Mouse (Mus musculus) mature B cell (primary cell): Measurements from ENCODE around the gene Kcnk3.

Experiments
- in situ Hi-C: fragments of 300-500 bp; cut with MboI; formaldehyde crosslinking; loops from 2 replicates; pipeline ENCODE4 v1.14.3; 2019

Gene Kcnk3

GRCm38 (mm10) chr5:30674001-30674400 is 86.0 kb downstream of the Kcnk3 start:
- in situ Hi-C loops = no loop called here
